Mouse (Mus musculus): ENCODE measurements around the gene Hoxa4.

GRCm38 (mm10) chr6:52240389-52241000 is 48.9 kb upstream of the Hoxa4 start, which contains the start of gene Hoxa10:
- 0 out of 2 replicates have a peak, but pooled peaks have one; percentile 4 for TF ChIP-seq ZC3H11A (IDR thresholded peaks at IDR 0.05; ENCODE audit: low read depth, low read length)
- peak; percentile 45; the same call in 1 of the 2 replicates for TF ChIP-seq IRF4 (IDR thresholded peaks at IDR 0.05; ENCODE audit: low read depth, low read length)
- TF ChIP-seq TCF12 (IDR thresholded peaks at IDR 0.05; ENCODE audit: low read depth, low read length), result peak; percentile 57; the same call in 1 of the 2 replicates

Measured in CH12.LX (cell line).